Mouse (Mus musculus) liver, embryonic 15.5 days (tissue): Measurements from ENCODE around the gene Kbtbd4. TPM values are rescaled to one million over a fixed set of nuclear protein-coding genes. Genes with fewer than 3 reads are reported as not detected.

ENCODE experiments used
- ATAC-seq: fragments of 200-750 bp; cut with Nextera tagmentation; 2 replicates; pipeline ENCODE4 v1.8.0; 2017; ENCODE audit warnings: moderate number of reproducible peaks, mild to moderate bottlenecking, moderate library complexity; ENCODE audit not compliant: insufficient read depth
- H3K27ac ChIP-seq: fragments of 300-500 bp; sonication (generic); replicated peaks from 2 replicates; pipeline ENCODE4 v1.5.1; 2015; ENCODE audit warnings: mild to moderate bottlenecking, inconsistent platforms
- H3K27me3 ChIP-seq: fragments of 300-500 bp; sonication (generic); 2 replicates; pipeline ENCODE4 v1.6.1; 2015; ENCODE audit warnings: mild to moderate bottlenecking, inconsistent platforms
- H3K36me3 ChIP-seq: fragments of 300-500 bp; sonication (generic); replicated peaks from 2 replicates; pipeline ENCODE4 v1.6.1; 2015; ENCODE audit warnings: moderate library complexity, mild to moderate bottlenecking, inconsistent platforms
- H3K4me1 ChIP-seq: fragments of 300-500 bp; sonication (generic); replicated peaks from 2 replicates; pipeline ENCODE4 v1.6.1; 2015; ENCODE audit warnings: inconsistent platforms
- H3K4me2 ChIP-seq: fragments of 300-500 bp; sonication (generic); 2 replicates; pipeline ENCODE4 v1.6.1; 2015; ENCODE audit warnings: moderate library complexity, mild to moderate bottlenecking, inconsistent platforms
- H3K4me3 ChIP-seq: fragments of 300-500 bp; sonication (generic); replicated peaks from 2 replicates; pipeline ENCODE4 v1.5.1; 2015; ENCODE audit warnings: mild to moderate bottlenecking, inconsistent platforms
- H3K9ac ChIP-seq: fragments of 300-500 bp; sonication (generic); 2 replicates; pipeline ENCODE4 v1.6.1; 2015; ENCODE audit warnings: moderate library complexity, mild to moderate bottlenecking, inconsistent platforms
- H3K9me3 ChIP-seq: fragments of 300-500 bp; sonication (generic); replicated peaks from 2 replicates; pipeline ENCODE4 v1.6.1; 2016; ENCODE audit warnings: inconsistent platforms
- WGBS: fragments of 180-500 bp; shearing (Covaris S2); methylation state at CpG from one replicate; pipeline ENCODE4 v1.1.7; 2015; ENCODE audit warnings: mixed read lengths; ENCODE audit not compliant: insufficient replicate concordance; 5-methylcytosine and 5-hydroxymethylcytosine counted together
- polyA plus RNA-seq: library from polyadenylated mRNA; unstranded; fragments of >200 nt; fragmentation: Nextera tagmentation; extraction: Ambion mirVana; gene quantifications from 2 replicates; pipeline ENCODE4 v1.2.1, GENCODE M21; 2015

The Kbtbd4 gene
- polyA plus RNA-seq, 1 experiment from 2014 or later = 16.1 TPM

DNA sequence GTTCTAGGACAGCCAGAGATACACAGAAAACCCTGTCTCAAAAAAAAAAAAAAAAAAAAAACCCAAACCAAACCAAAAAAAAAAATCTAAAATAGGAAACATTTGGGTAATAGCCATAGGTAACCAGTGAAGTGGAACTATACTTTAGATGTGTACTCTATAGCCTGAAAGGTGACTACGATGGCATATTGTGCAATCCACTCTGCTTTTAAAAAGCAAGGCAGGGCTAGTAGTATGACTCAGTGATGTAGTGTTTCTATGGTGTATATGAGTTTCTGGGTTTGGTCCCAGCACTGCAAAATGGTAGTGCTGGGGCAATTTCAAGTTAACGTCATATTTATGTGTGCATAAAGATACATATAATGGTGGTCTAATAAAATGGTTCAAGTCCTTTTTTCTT is 2.2 kb downstream of the Kbtbd4 start:
- H3K9ac ChIP-seq = no peak overlapping the region
- H3K36me3 ChIP-seq = peaks cover 64% of the 10 kb centered on the region
- no peaks in the 10 kb centered on the region for H3K27me3 ChIP-seq
- ATAC-seq = no peak
- H3K4me1 ChIP-seq = peaks cover 43% of the 10 kb centered on the region
- no peak overlapping the region for H3K4me2 ChIP-seq
- H3K9me3 ChIP-seq = no peaks in the 10 kb centered on the region
- WGBS = 81% methylated on average over 2 of the region's 2 CpGs
- no peak overlapping the region for H3K4me3 ChIP-seq
- no peak overlapping the region for H3K27ac ChIP-seq

- peaks cover 79% of the 10 kb centered on the region for H3K36me3 ChIP-seq
- H3K4me3 ChIP-seq = no peak overlapping the region
- H3K27me3 ChIP-seq = no peaks in the 10 kb centered on the region
- no peak overlapping the region for H3K4me2 ChIP-seq
- no peak for ATAC-seq
- H3K27ac ChIP-seq = no peak overlapping the region
- H3K4me1 ChIP-seq = peaks cover 30% of the 10 kb centered on the region
- H3K9me3 ChIP-seq = no peaks in the 10 kb centered on the region
- H3K9ac ChIP-seq = no peak overlapping the region
- WGBS = 29% methylated on average over 1 of the region's 1 CpGs
Measured at GRCm38 (mm10) chr2:90910861-90911260, 6.3 kb downstream of the Kbtbd4 start.

DNA sequence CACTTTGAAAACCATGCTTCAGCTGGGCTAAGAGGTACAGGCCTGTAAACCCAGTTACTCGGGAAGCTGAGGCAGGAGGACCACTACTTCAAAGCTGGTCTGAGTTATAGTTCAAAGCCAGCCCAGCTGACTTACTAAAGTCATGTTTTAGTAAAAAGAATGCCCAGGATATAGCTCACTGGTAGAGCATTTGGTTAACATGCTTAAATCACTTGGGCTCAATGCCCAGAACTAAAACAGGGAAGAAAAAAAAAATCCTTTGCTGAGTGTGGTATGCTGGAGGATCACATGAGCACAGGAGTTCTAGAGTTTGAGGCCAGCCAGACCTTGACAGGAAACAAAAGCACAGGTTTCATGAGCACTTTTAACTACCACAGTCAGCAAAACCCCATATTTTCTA is 7.1 kb downstream of the Kbtbd4 start:
- no peak for ATAC-seq
- WGBS = 60% methylated on average over 1 of the region's 1 CpGs
- no peak overlapping the region for H3K4me3 ChIP-seq
- no peak overlapping the region for H3K27ac ChIP-seq
- H3K9me3 ChIP-seq = no peaks in the 10 kb centered on the region
- peaks cover 73% of the 10 kb centered on the region for H3K36me3 ChIP-seq
- no peak overlapping the region for H3K9ac ChIP-seq
- no peak overlapping the region for H3K4me2 ChIP-seq
- peaks cover 32% of the 10 kb centered on the region for H3K4me1 ChIP-seq
- no peaks in the 10 kb centered on the region for H3K27me3 ChIP-seq

GRCm38 (mm10) chr2:90913671-90914070 is 9.1 kb downstream of the Kbtbd4 start:
- no peak overlapping the region for H3K4me3 ChIP-seq
- H3K4me1 ChIP-seq = peaks cover 42% of the 10 kb centered on the region
- no peak overlapping the region for H3K4me2 ChIP-seq
- H3K36me3 ChIP-seq = peaks cover 56% of the 10 kb centered on the region
- H3K9me3 ChIP-seq = no peaks in the 10 kb centered on the region
- no peaks in the 10 kb centered on the region for H3K27me3 ChIP-seq
- ATAC-seq = no peak
- H3K27ac ChIP-seq = no peak overlapping the region
- H3K9ac ChIP-seq = no peak overlapping the region
- 91% methylated on average over 2 of the region's 2 CpGs for WGBS

DNA sequence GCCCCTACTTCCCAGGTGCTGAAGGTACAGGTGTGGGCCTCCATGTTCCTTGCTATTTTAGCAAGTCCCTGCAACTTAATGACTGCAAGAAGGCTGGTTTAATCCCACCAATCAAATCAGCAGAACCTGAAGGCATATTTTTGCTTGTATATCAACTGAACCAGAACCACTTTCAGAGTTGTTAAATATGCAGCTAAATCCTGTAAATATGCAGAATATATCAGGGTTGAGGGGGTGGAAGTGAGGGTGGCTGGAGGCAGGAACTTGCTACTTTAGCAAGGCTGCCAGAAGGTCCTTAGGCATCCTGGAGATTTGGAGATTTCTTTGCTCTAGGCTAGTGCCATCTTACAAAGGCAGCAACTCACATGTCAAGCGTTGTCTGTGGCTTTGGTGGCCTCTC is 11.0 kb downstream of the Kbtbd4 start:
- no peaks in the 10 kb centered on the region for H3K27me3 ChIP-seq
- H3K4me3 ChIP-seq = no peak overlapping the region
- ATAC-seq = no peak
- peak overlapping the region; percentile 98 for H3K4me2 ChIP-seq
- H3K4me1 ChIP-seq = peaks cover 42% of the 10 kb centered on the region
- peaks cover 38% of the 10 kb centered on the region for H3K36me3 ChIP-seq
- H3K9me3 ChIP-seq = no peaks in the 10 kb centered on the region
- H3K27ac ChIP-seq = 0 out of 2 replicates have a peak overlapping the region, but pooled peaks have one; percentile 0
- 80% methylated on average over 1 of the region's 1 CpGs for WGBS
- H3K9ac ChIP-seq = no peak overlapping the region

DNA sequence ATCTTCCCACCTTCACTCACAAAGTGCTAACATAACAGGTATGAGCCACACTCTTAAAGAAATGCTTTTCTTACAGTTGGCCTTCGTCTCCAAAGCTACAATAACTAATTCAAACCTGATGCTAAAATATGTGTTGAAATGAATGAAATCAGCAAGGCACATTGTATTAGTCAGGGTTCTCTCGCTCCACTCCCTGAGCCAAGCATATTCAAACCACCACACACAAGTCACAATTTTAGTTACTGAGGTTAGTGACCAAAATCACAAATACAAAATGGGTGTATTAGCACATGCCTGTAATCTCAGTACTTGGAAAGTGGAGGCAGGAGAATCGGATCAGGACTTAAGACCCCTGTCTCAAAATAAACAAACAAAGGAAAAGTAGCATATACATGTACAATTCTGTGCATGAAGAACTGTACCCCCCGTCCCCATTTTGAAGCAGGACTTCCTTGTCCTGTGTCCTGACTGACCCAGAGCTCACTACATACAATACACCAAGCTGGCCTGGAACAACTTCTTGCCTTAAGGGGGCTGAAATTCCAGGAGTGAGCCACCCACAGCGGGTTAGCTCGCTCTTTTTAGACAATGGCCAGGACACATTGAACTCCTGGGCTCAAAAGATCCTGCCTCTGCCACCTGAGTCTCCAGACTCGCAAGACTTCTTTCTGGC is 12.2 kb downstream of the Kbtbd4 start:
- H3K4me3 ChIP-seq = peak overlapping the region; percentile 70
- no peak for ATAC-seq
- H3K36me3 ChIP-seq = peaks cover 26% of the 10 kb centered on the region
- no peaks in the 10 kb centered on the region for H3K27me3 ChIP-seq
- H3K9ac ChIP-seq = peak overlapping the region; percentile 86
- WGBS = 18% methylated on average over 7 of the region's 7 CpGs
- peaks cover 39% of the 10 kb centered on the region for H3K4me1 ChIP-seq
- H3K4me2 ChIP-seq = peak overlapping the region; percentile 98
- H3K9me3 ChIP-seq = no peaks in the 10 kb centered on the region
- H3K27ac ChIP-seq = peak overlapping the region; percentile 91

DNA sequence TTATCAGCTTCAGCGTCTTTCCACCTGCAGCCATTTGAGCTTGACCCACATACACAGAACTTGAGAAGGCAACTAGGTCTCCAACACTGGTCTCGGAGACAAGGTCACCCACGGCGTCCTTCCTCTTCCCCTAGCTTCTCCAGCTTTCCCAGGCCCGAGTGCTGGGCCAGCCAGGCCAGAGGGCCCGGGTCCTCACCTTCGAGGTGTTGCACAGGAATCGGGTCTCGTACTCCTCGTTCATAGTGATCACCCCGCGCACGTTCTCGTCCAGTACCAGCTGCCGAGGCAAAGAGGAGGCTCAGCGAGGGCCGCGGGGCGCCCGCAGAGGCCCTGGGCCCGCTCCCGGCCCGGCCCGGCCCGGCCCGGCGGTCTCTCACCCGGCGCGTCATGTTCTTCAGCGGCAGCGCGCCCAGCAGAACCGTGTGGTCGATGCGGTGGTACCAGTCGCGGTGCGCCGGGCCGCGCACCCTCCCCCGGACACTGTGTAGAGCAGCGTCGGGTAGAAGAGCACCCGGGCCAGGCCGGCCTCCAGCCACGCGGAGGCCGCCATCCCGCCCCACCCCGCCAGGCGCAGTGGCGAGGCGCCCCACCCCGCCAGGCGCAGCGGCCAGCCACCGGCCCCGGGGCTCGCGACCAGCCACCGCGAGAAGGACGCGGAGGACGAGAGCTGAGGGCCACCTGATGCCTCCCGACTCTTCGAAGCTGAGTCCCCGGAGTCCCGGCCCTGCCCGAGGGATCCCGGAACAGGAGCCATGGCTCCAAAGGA is 12.9 kb downstream of the Kbtbd4 start:
- Histone ChIP-seq H3K27me3 (no peaks in the 10 kb centered on the region), H3K27ac (peak overlapping the region; percentile 91), H3K9me3 (no peaks in the 10 kb centered on the region), H3K36me3 (peaks cover 21% of the 10 kb centered on the region), H3K9ac (peak overlapping the region; percentile 86), H3K4me1 (peaks cover 39% of the 10 kb centered on the region), H3K4me3 (peak overlapping the region; percentile 70), H3K4me2 (peak overlapping the region; percentile 98)
- ATAC-seq = peak; percentile 89
- WGBS = under 1% methylated on average over 69 of the region's 73 CpGs

DNA sequence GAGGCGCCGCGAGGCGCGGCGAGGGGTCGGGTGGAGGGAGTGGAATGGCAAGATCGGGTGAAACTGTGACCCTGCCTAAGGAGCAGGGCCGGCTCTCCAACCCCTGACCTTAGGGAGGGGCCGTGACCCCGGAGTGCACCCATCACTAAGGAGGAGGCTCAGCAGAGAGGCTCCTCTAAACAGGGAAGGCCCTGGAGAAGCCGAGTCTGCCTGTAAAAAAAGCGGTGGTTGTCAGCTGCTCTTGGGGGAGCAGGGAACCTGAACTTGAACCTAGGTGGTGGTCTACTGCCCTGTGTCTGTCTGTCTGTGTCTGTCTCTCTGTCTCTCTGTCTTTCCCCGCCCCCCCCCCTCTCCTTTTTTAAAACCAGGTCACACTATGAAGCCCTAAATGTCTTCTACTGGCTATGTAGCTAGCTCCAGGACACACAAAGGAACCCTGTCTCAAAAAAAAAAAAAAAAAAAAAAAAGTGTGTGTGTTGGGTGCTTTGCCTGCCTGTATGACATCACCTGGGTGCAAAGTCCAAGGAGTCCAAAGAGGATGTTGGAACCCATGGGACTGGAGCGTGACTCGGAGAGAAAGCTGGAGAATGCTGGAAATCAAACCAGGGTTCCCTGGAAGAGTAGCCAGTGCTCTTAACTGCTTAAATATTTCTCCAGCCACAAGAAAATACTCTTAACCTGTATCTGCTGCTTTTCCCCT is 13.6 kb downstream of the Kbtbd4 start:
- Histone ChIP-seq H3K27ac (peak overlapping the region; percentile 91), H3K27me3 (no peaks in the 10 kb centered on the region), H3K4me2 (peak overlapping the region; percentile 98), H3K4me1 (peaks cover 39% of the 10 kb centered on the region), H3K9me3 (no peaks in the 10 kb centered on the region), H3K9ac (peak overlapping the region; percentile 86), H3K36me3 (peaks cover 14% of the 10 kb centered on the region), H3K4me3 (peak overlapping the region; percentile 70)
- 11% methylated on average over 15 of the region's 16 CpGs for WGBS
- ATAC-seq = peak; percentile 74

DNA sequence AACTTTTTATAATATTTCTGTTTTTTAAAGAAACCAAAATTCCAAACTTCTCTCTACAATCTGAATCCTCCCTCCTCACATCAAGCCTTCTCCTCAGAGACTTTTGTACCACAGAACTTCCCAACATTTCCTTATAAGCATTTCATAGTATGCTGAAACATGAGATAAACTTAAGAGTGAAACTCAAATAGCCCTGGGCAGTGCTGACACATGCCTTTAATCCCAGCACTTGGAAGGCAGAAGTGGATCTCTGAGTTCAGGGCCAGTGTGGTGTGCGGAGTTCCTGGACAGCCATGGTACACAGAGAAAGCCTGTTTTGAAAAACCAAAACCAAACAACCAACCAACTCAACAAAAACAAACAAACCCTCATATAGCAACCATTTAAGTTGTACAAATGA is 16.6 kb downstream of the Kbtbd4 start:
- Histone ChIP-seq H3K4me3 (no peak overlapping the region), H3K9ac (no peak overlapping the region), H3K9me3 (no peaks in the 10 kb centered on the region), H3K4me2 (no peak overlapping the region), H3K27ac (no peak overlapping the region), H3K4me1 (peaks cover 24% of the 10 kb centered on the region), H3K36me3 (no peaks in the 10 kb centered on the region), H3K27me3 (0 out of 2 replicates have a peak, but pooled peaks cover 6% of the 10 kb centered on the region)
- ATAC-seq = no peak
- WGBS = 76% methylated on average over 1 of the region's 1 CpGs

DNA sequence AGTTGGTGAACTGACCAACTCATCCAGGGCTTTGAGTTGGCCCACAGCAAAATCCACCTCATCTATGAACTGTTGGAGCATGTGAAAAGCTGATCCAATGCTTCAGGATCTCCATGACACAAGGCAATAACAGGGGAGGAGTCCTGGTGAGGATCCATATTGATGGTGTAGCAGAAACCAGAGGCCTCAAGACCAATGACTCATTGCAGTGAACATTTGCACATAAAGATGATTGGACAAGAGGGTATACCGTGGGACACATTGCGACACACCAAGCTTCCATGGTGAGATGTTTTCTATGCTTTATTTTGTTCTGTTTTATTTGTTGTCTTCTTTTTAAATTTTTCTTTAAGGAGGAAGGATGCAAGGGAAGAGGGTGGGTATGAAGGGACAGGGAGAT is 18.1 kb downstream of the Kbtbd4 start:
- H3K4me3 ChIP-seq = no peak overlapping the region
- H3K4me1 ChIP-seq = peaks cover 11% of the 10 kb centered on the region
- no peak overlapping the region for H3K4me2 ChIP-seq
- H3K36me3 ChIP-seq = no peaks in the 10 kb centered on the region
- H3K27ac ChIP-seq = no peak overlapping the region
- no peak for ATAC-seq
- H3K27me3 ChIP-seq = 0 out of 2 replicates have a peak, but pooled peaks cover 6% of the 10 kb centered on the region
- H3K9ac ChIP-seq = no peak overlapping the region
- WGBS = 74% methylated on average over 2 of the region's 2 CpGs
- H3K9me3 ChIP-seq = no peaks in the 10 kb centered on the region

DNA sequence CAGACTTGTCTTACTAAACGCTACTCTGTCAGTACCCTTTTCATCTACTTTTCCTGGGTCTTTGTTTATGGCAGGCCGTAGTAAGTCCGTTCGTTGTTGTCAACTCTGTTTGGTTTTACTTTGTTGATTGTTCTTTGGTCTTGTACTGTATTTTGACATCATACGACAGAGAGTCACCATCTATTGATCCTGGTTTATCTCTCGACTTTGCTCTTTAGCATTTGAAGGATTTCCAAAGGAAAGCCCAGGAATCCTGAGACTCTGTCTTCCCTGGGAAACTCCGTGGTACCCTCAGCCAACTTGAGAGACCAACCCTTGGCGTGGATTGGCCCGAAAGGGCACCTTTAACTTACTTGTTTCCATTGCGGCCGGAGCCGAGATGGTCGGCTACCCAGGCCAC is 24.0 kb downstream of the Kbtbd4 start:
- H3K9me3 ChIP-seq = no peaks in the 10 kb centered on the region
- H3K4me1 ChIP-seq = 0 out of 2 replicates have a peak, but pooled peaks cover 10% of the 10 kb centered on the region
- ATAC-seq = no peak
- WGBS = 73% methylated on average over 13 of the region's 13 CpGs
- peaks cover 22% of the 10 kb centered on the region; the same call in 1 of the 2 replicates for H3K27me3 ChIP-seq
- no peak overlapping the region for H3K9ac ChIP-seq
- no peak overlapping the region for H3K4me2 ChIP-seq
- H3K27ac ChIP-seq = no peak overlapping the region
- no peak overlapping the region for H3K4me3 ChIP-seq
- no peaks in the 10 kb centered on the region for H3K36me3 ChIP-seq
